Mouse (Mus musculus) layer of hippocampus, adult 9-10 months (tissue): ENCODE data around the gene Gm45618.

Experiments used
- DNase-seq: peaks from one replicate; pipeline ENCODE4 v3.0.0; 2022; ENCODE audit warnings: low spot score

The Gm45618 gene

DNA sequence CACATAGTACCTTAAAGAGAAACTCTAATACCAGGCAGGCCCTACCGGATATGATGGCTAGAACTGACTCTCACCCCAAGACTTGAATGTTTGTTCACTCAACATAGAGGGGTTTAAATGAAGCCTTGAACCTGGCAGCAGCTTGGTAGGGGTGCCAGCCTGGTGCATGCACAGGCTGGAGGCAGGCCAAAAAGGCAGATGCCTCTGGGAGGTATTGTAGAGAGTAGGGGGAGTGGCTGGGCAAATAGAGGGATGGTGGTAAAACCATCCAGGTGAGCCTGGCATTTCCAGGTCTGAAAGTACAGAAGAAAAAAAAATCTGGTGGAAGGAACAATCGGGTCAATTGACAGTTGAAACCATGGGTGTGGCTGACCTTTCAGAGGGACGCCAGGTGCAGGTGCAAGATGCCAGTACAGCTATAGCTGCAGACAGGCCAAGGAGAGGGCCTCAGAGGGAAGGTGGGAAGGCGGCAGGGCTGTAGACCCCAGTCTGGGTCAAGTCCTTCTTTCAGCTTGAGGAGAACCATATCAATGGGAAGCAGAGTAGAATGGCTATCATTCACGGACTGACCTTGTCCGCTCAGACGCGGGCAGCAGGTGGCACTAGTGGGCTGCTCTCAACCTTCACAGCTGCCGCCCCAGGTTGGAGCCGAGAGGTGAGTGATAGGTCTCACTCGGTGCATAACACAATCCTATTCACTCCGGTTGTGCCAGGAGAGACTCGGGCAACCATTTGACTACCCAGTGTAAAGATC is 49.9 kb downstream of the Gm45618 start:
- DNase-seq = no peak
